Mouse (Mus musculus) kidney, adult 2 months (tissue): ENCODE data around the gene Atrnl1.

Experiments used
- CTCF ChIP-seq: fragments of 200-500 bp; conservative IDR thresholded peaks from 2 replicates; pipeline ENCODE4 v1.5.1; 2011; ENCODE audit warnings: low read depth, mild to moderate bottlenecking, control low read depth, low read length, moderate library complexity, mixed read lengths; ENCODE audit not compliant: insufficient read depth, insufficient read length
- POLR2A ChIP-seq: fragments of 200-500 bp; IDR thresholded peaks from one replicate; pipeline ENCODE4 v1.6.1; 2011; ENCODE audit warnings: low read depth, low read length, control low read depth

DNA sequence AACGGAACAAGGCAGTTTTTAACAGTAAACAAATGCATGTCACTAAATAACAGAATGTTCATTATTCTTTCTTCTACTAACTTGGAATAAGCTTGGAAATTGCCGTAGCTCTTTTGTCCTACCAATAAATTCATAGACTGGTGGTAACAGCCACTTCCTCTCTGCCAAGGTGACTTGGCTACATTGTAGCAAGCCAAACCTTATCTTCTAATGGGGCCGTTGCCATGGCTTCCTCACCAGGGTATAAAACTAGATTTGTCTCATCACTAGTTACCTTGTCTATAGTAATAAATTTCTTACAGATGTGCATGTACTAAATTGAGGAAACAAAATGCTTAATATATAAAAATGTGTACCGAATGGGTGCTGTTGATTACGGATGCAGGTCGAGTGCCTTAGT lies 298.6 kb downstream of the Atrnl1 start:
- TF ChIP-seq POLR2A (no peak), CTCF (no peak)
